In genomic region chr7:139979011-139979719, GRCm38 (mm10) we compare ENCODE assay signal across 8 mouse cellular contexts. TPM values are rescaled to one million over a fixed set of nuclear protein-coding genes. Genes with fewer than 3 reads are reported as not detected.
DNase-seq lines count a peak whose midpoint lies in the region; ATAC-seq and TF ChIP-seq lines count a peak whose summit lies in the region.

No protein-coding gene starts in this region.

- H3K36me3 ChIP-seq in E14TG2a.4 (ENCODE audit: insufficient read depth, low read length) = no peaks in the 10 kb centered on the region
- no peaks in the 10 kb centered on the region; the same call in 1 of the 2 replicates for H3K36me3 ChIP-seq in forebrain, embryonic 12.5 days (replicated peaks)
- H3K36me3 ChIP-seq in kidney, embryonic 16.5 days (ENCODE audit: insufficient read depth, low read length) = no peaks in the 10 kb centered on the region
- no peaks in the 10 kb centered on the region for H3K36me3 ChIP-seq in midbrain, postnatal 0 days (ENCODE audit: insufficient read depth, low read length)

- no peaks in the 10 kb centered on the region for H3K9me3 ChIP-seq in E14TG2a.4 (ENCODE audit: low read length)
- no peaks in the 10 kb centered on the region for H3K9me3 ChIP-seq in forebrain, embryonic 12.5 days
- no peaks in the 10 kb centered on the region for H3K9me3 ChIP-seq in kidney, embryonic 16.5 days (ENCODE audit: low read length)
- H3K9me3 ChIP-seq in midbrain, postnatal 0 days (ENCODE audit: low read length) = no peaks in the 10 kb centered on the region

- peak; percentile 16 for DNase-seq in cerebellum, adult 8-10 months
- no peak for DNase-seq in cerebellum, postnatal 36 days
- DNase-seq in midbrain, postnatal 0 days (ENCODE audit: low spot score) = peak; percentile 30
- no peak for DNase-seq in ovary, postnatal 10 days (ENCODE audit: low spot score)
- no peak for DNase-seq in thymus, postnatal 10 days (ENCODE audit: low spot score in 2 of 2)

- H3K27ac ChIP-seq in forebrain, embryonic 12.5 days = no peak overlapping the region
- no peak overlapping the region for H3K27ac ChIP-seq in kidney, embryonic 16.5 days (ENCODE audit: low read length)
- no peak overlapping the region for H3K27ac ChIP-seq in midbrain, postnatal 0 days (ENCODE audit: low read depth, low read length)

- H3K9ac ChIP-seq in forebrain, embryonic 12.5 days = peak overlapping the region; percentile 68; the same call in 1 of the 2 replicates
- H3K9ac ChIP-seq in kidney, embryonic 16.5 days (replicated peaks; ENCODE audit: low read length) = peak overlapping the region; percentile 46; the same call in 1 of the 2 replicates
- peak overlapping the region; percentile 60; the same call in 1 of the 2 replicates for H3K9ac ChIP-seq in midbrain, postnatal 0 days (replicated peaks; ENCODE audit: low read length, poor library complexity, severe bottlenecking)

- no peak for TF ChIP-seq CTCF in E14TG2a.4 (conservative IDR thresholded peaks at IDR 0.05; ENCODE audit: low read length)
- no peak for TF ChIP-seq CTCF in midbrain, postnatal 0 days (IDR thresholded peaks at IDR 0.05)

- 48% methylated on average over 13 of the region's 13 CpGs for WGBS in forebrain, embryonic 12.5 days
- WGBS in kidney, embryonic 16.5 days = 47% methylated on average over 13 of the region's 13 CpGs
- WGBS in midbrain, postnatal 0 days = 41% methylated on average over 13 of the region's 13 CpGs

- peak overlapping the region; percentile 92 for H3K4me2 ChIP-seq in forebrain, embryonic 12.5 days
- peak overlapping the region; percentile 90 for H3K4me2 ChIP-seq in kidney, embryonic 16.5 days (replicated peaks; ENCODE audit: low read depth, low read length)
- peak overlapping the region; percentile 67 for H3K4me2 ChIP-seq in midbrain, postnatal 0 days (ENCODE audit: low read depth, low read length, poor library complexity, severe bottlenecking)

- peak overlapping the region; percentile 82 for H3K4me3 ChIP-seq in E14TG2a.4 (replicated peaks; ENCODE audit: low read length)
- peak overlapping the region; percentile 61 for H3K4me3 ChIP-seq in forebrain, embryonic 12.5 days (replicated peaks)
- H3K4me3 ChIP-seq in kidney, embryonic 16.5 days (ENCODE audit: low read length) = peak overlapping the region; percentile 70
- H3K4me3 ChIP-seq in midbrain, postnatal 0 days (ENCODE audit: low read depth, low read length) = peak overlapping the region; percentile 49

- peaks cover 21% of the 10 kb centered on the region for H3K27me3 ChIP-seq in E14TG2a.4 (ENCODE audit: insufficient read depth, low read length)
- H3K27me3 ChIP-seq in forebrain, embryonic 12.5 days = peaks cover 40% of the 10 kb centered on the region
- no peaks in the 10 kb centered on the region for H3K27me3 ChIP-seq in kidney, embryonic 16.5 days (ENCODE audit: insufficient read depth, low read length)
- H3K27me3 ChIP-seq in midbrain, postnatal 0 days (ENCODE audit: insufficient read depth, low read length) = no peaks in the 10 kb centered on the region

- ATAC-seq in forebrain, embryonic 12.5 days (ENCODE audit: low FRiP score) = peak; percentile 56
- ATAC-seq in kidney, embryonic 16.5 days (ENCODE audit: low FRiP score, low TSS enrichment) = peak; percentile 73
- peak; percentile 75 for ATAC-seq in midbrain, postnatal 0 days (ENCODE audit: low FRiP score)

- H3K4me1 ChIP-seq in E14TG2a.4 (replicated peaks; ENCODE audit: low read depth, low read length) = peaks cover 42% of the 10 kb centered on the region
- H3K4me1 ChIP-seq in forebrain, embryonic 12.5 days = peaks cover 10% of the 10 kb centered on the region
- peaks cover 8% of the 10 kb centered on the region; the same call in 1 of the 2 replicates for H3K4me1 ChIP-seq in kidney, embryonic 16.5 days (ENCODE audit: insufficient read depth, low read length)
- H3K4me1 ChIP-seq in midbrain, postnatal 0 days (ENCODE audit: insufficient read depth, low read length) = peaks cover 3% of the 10 kb centered on the region; the same call in 1 of the 2 replicates

RNA-seq across cellular contexts. Expression of gene 6430531B16Rik, which starts 0.6 kb away (rescaled TPM):
- 0.64 and 0.74 TPM in 2 replicates for polyA plus RNA-seq in forebrain, embryonic 12.5 days (2016; fragmentation: Nextera tagmentation; extraction: Ambion mirVana)
- polyA plus RNA-seq in kidney, embryonic 16.5 days (2015; fragmentation: Nextera tagmentation; extraction: Ambion mirVana) = 0.71 and 0.94 TPM in 2 replicates
- 1.0 and 1.6 TPM in 2 replicates for total RNA-seq in midbrain, postnatal 0 days (2014; rRNA removed)
- polyA plus RNA-seq in midbrain, postnatal 0 days (2015; fragmentation: Nextera tagmentation; extraction: Ambion mirVana) = 1.5 and 1.6 TPM in 2 replicates

RNA-seq across cellular contexts. Expression of gene Adam8, which starts 13.2 kb away (rescaled TPM):
- polyA plus RNA-seq in forebrain, embryonic 12.5 days (2016; fragmentation: Nextera tagmentation; extraction: Ambion mirVana) = 3.2 and 3.6 TPM in 2 replicates
- polyA plus RNA-seq in kidney, embryonic 16.5 days (2015; fragmentation: Nextera tagmentation; extraction: Ambion mirVana) = 1.6 and 1.8 TPM in 2 replicates
- 1.2 and 2.7 TPM in 2 replicates for total RNA-seq in midbrain, postnatal 0 days (2014; rRNA removed)
- polyA plus RNA-seq in midbrain, postnatal 0 days (2015; fragmentation: Nextera tagmentation; extraction: Ambion mirVana) = 0.42 and 0.53 TPM in 2 replicates

RNA-seq across cellular contexts. Expression of gene Utf1, which starts 35.6 kb away (rescaled TPM):
- polyA plus RNA-seq in forebrain, embryonic 12.5 days (2016; fragmentation: Nextera tagmentation; extraction: Ambion mirVana) = not detected in 2 replicates
- polyA plus RNA-seq in kidney, embryonic 16.5 days (2015; fragmentation: Nextera tagmentation; extraction: Ambion mirVana) = 0.21 TPM in 1 of 2 replicates, not detected in the other
- not detected in 2 replicates for total RNA-seq in midbrain, postnatal 0 days (2014; rRNA removed)
- polyA plus RNA-seq in midbrain, postnatal 0 days (2015; fragmentation: Nextera tagmentation; extraction: Ambion mirVana) = not detected in 2 replicates

RNA-seq across cellular contexts. Expression of gene Zfp511, which starts 57.0 kb away (rescaled TPM):
- polyA plus RNA-seq in forebrain, embryonic 12.5 days (2016; fragmentation: Nextera tagmentation; extraction: Ambion mirVana) = 47.2 and 56.2 TPM in 2 replicates
- 38.0 and 40.6 TPM in 2 replicates for polyA plus RNA-seq in kidney, embryonic 16.5 days (2015; fragmentation: Nextera tagmentation; extraction: Ambion mirVana)
- total RNA-seq in midbrain, postnatal 0 days (2014; rRNA removed) = 33.6 and 42.5 TPM in 2 replicates
- polyA plus RNA-seq in midbrain, postnatal 0 days (2015; fragmentation: Nextera tagmentation; extraction: Ambion mirVana) = 63.5 and 68.5 TPM in 2 replicates

RNA-seq across cellular contexts. Expression of gene Tubgcp2, which starts 57.3 kb away (rescaled TPM):
- polyA plus RNA-seq in forebrain, embryonic 12.5 days (2016; fragmentation: Nextera tagmentation; extraction: Ambion mirVana) = 75.6 and 84.8 TPM in 2 replicates
- polyA plus RNA-seq in kidney, embryonic 16.5 days (2015; fragmentation: Nextera tagmentation; extraction: Ambion mirVana) = 57.7 and 58.8 TPM in 2 replicates
- 66.9 and 70.1 TPM in 2 replicates for total RNA-seq in midbrain, postnatal 0 days (2014; rRNA removed)
- polyA plus RNA-seq in midbrain, postnatal 0 days (2015; fragmentation: Nextera tagmentation; extraction: Ambion mirVana) = 61.6 and 65.2 TPM in 2 replicates

Comparison
In these comparisons a context has a peak if more than half of its experiments do, and no peak if none do; other contexts are left out.
1. DNase-seq: peak in cerebellum, adult 8-10 months (single experiment) and midbrain, postnatal 0 days (single experiment); none in cerebellum, postnatal 36 days (0 of 2), ovary, postnatal 10 days (single experiment) and thymus, postnatal 10 days (0 of 2).
2. Peak in every context shown above with its lines, with median percentiles within 50 percentile points of each other: H3K4me3 ChIP-seq, ATAC-seq, H3K4me2 ChIP-seq and H3K9ac ChIP-seq.